Mouse (Mus musculus): Measurements from ENCODE around the gene Unc5c. TPM values are rescaled to one million over a fixed set of nuclear protein-coding genes. Genes with fewer than 3 reads are reported as not detected.

Gene Unc5c
- polyA plus RNA-seq, 1 experiment from 2014 or later = 26.6 TPM

GRCm38 (mm10) chr3:141498348-141499056, 33.5 kb downstream of the Unc5c start:
- H3K9me3 ChIP-seq (ENCODE audit: control insufficient read depth, low read length) = no peaks in the 10 kb centered on the region
- no peak overlapping the region for H3K27ac ChIP-seq (ENCODE audit: low read depth, low read length)
- H3K4me1 ChIP-seq (ENCODE audit: control insufficient read depth, insufficient read depth, low read depth, low read length) = no peaks in the 10 kb centered on the region
- ATAC-seq = no peak
- H3K36me3 ChIP-seq (ENCODE audit: control insufficient read depth, insufficient read depth, low read length) = no peaks in the 10 kb centered on the region
- H3K4me3 ChIP-seq (ENCODE audit: low read length) = no peak overlapping the region
- no peaks in the 10 kb centered on the region for H3K27me3 ChIP-seq (replicated peaks; ENCODE audit: control insufficient read depth, insufficient read depth, low read length)
- H3K4me2 ChIP-seq (ENCODE audit: low read length) = no peak overlapping the region
- H3K9ac ChIP-seq (ENCODE audit: low read depth, low read length) = no peak overlapping the region
- WGBS = 67% methylated on average over 4 of the region's 4 CpGs

- H3K4me2 ChIP-seq (ENCODE audit: low read length) = no peak overlapping the region
- no peak overlapping the region for H3K27ac ChIP-seq (ENCODE audit: low read depth, low read length)
- H3K4me1 ChIP-seq (ENCODE audit: control insufficient read depth, insufficient read depth, low read depth, low read length) = no peaks in the 10 kb centered on the region
- H3K36me3 ChIP-seq (ENCODE audit: control insufficient read depth, insufficient read depth, low read length) = no peaks in the 10 kb centered on the region
- no peaks in the 10 kb centered on the region for H3K27me3 ChIP-seq (replicated peaks; ENCODE audit: control insufficient read depth, insufficient read depth, low read length)
- no peak overlapping the region for H3K4me3 ChIP-seq (ENCODE audit: low read length)
- 49% methylated on average over 4 of the region's 4 CpGs for WGBS
- no peak for ATAC-seq
- no peaks in the 10 kb centered on the region for H3K9me3 ChIP-seq (ENCODE audit: control insufficient read depth, low read length)
- H3K9ac ChIP-seq (ENCODE audit: low read depth, low read length) = no peak overlapping the region
Measured at GRCm38 (mm10) chr3:141501845-141502505, 37.0 kb downstream of the Unc5c start.

- 86% methylated on average over 3 of the region's 3 CpGs for WGBS
- Histone ChIP-seq H3K4me3 (ENCODE audit: low read length) (no peak overlapping the region), H3K36me3 (ENCODE audit: control insufficient read depth, insufficient read depth, low read length) (no peaks in the 10 kb centered on the region), H3K9ac (ENCODE audit: low read depth, low read length) (no peak overlapping the region), H3K27me3 (replicated peaks; ENCODE audit: control insufficient read depth, insufficient read depth, low read length) (no peaks in the 10 kb centered on the region), H3K4me1 (ENCODE audit: control insufficient read depth, insufficient read depth, low read depth, low read length) (no peaks in the 10 kb centered on the region), H3K4me2 (ENCODE audit: low read length) (no peak overlapping the region), H3K27ac (ENCODE audit: low read depth, low read length) (no peak overlapping the region), H3K9me3 (ENCODE audit: control insufficient read depth, low read length) (no peaks in the 10 kb centered on the region)
- ATAC-seq = no peak
Measured at GRCm38 (mm10) chr3:141503331-141503730, 38.3 kb downstream of the Unc5c start.

- 56% methylated on average over 1 of the region's 1 CpGs for WGBS
- no peak overlapping the region for H3K9ac ChIP-seq (ENCODE audit: low read depth, low read length)
- H3K4me1 ChIP-seq (ENCODE audit: control insufficient read depth, insufficient read depth, low read depth, low read length) = no peaks in the 10 kb centered on the region
- H3K4me3 ChIP-seq (ENCODE audit: low read length) = no peak overlapping the region
- H3K9me3 ChIP-seq (ENCODE audit: control insufficient read depth, low read length) = no peaks in the 10 kb centered on the region
- no peaks in the 10 kb centered on the region for H3K27me3 ChIP-seq (replicated peaks; ENCODE audit: control insufficient read depth, insufficient read depth, low read length)
- H3K4me2 ChIP-seq (ENCODE audit: low read length) = no peak overlapping the region
- no peak overlapping the region for H3K27ac ChIP-seq (ENCODE audit: low read depth, low read length)
- ATAC-seq = no peak
- H3K36me3 ChIP-seq (ENCODE audit: control insufficient read depth, insufficient read depth, low read length) = no peaks in the 10 kb centered on the region
Measured at GRCm38 (mm10) chr3:141509772-141510171, 44.8 kb downstream of the Unc5c start.

- no peak overlapping the region for H3K4me2 ChIP-seq (ENCODE audit: low read length)
- no peaks in the 10 kb centered on the region for H3K27me3 ChIP-seq (replicated peaks; ENCODE audit: control insufficient read depth, insufficient read depth, low read length)
- no peak overlapping the region for H3K27ac ChIP-seq (ENCODE audit: low read depth, low read length)
- 74% methylated on average over 5 of the region's 5 CpGs for WGBS
- no peaks in the 10 kb centered on the region for H3K36me3 ChIP-seq (ENCODE audit: control insufficient read depth, insufficient read depth, low read length)
- no peak for ATAC-seq
- no peak overlapping the region for H3K4me3 ChIP-seq (ENCODE audit: low read length)
- no peaks in the 10 kb centered on the region for H3K4me1 ChIP-seq (ENCODE audit: control insufficient read depth, insufficient read depth, low read depth, low read length)
- no peaks in the 10 kb centered on the region for H3K9me3 ChIP-seq (ENCODE audit: control insufficient read depth, low read length)
- H3K9ac ChIP-seq (ENCODE audit: low read depth, low read length) = no peak overlapping the region
Measured at GRCm38 (mm10) chr3:141511253-141512038, 46.4 kb downstream of the Unc5c start.

GRCm38 (mm10) chr3:141528751-141529150, 63.7 kb downstream of the Unc5c start:
- no peak for ATAC-seq
- Histone ChIP-seq H3K4me1 (ENCODE audit: control insufficient read depth, insufficient read depth, low read depth, low read length) (no peaks in the 10 kb centered on the region), H3K4me2 (ENCODE audit: low read length) (no peak overlapping the region), H3K27me3 (replicated peaks; ENCODE audit: control insufficient read depth, insufficient read depth, low read length) (no peaks in the 10 kb centered on the region), H3K9ac (ENCODE audit: low read depth, low read length) (no peak overlapping the region), H3K9me3 (ENCODE audit: control insufficient read depth, low read length) (no peaks in the 10 kb centered on the region), H3K27ac (ENCODE audit: low read depth, low read length) (no peak overlapping the region), H3K4me3 (ENCODE audit: low read length) (no peak overlapping the region), H3K36me3 (ENCODE audit: control insufficient read depth, insufficient read depth, low read length) (no peaks in the 10 kb centered on the region)

- no peak for ATAC-seq
- Histone ChIP-seq H3K9ac (ENCODE audit: low read depth, low read length) (no peak overlapping the region), H3K9me3 (ENCODE audit: control insufficient read depth, low read length) (no peaks in the 10 kb centered on the region), H3K4me1 (ENCODE audit: control insufficient read depth, insufficient read depth, low read depth, low read length) (no peaks in the 10 kb centered on the region), H3K4me2 (ENCODE audit: low read length) (no peak overlapping the region), H3K4me3 (ENCODE audit: low read length) (no peak overlapping the region), H3K36me3 (ENCODE audit: control insufficient read depth, insufficient read depth, low read length) (no peaks in the 10 kb centered on the region), H3K27me3 (replicated peaks; ENCODE audit: control insufficient read depth, insufficient read depth, low read length) (no peaks in the 10 kb centered on the region), H3K27ac (ENCODE audit: low read depth, low read length) (no peak overlapping the region)
Measured at GRCm38 (mm10) chr3:141529599-141529998, 64.6 kb downstream of the Unc5c start.

- H3K4me2 ChIP-seq (ENCODE audit: low read length) = no peak overlapping the region
- H3K9ac ChIP-seq (ENCODE audit: low read depth, low read length) = no peak overlapping the region
- H3K36me3 ChIP-seq (ENCODE audit: control insufficient read depth, insufficient read depth, low read length) = no peaks in the 10 kb centered on the region
- WGBS = 62% methylated on average over 5 of the region's 5 CpGs
- H3K9me3 ChIP-seq (ENCODE audit: control insufficient read depth, low read length) = no peaks in the 10 kb centered on the region
- no peak overlapping the region for H3K4me3 ChIP-seq (ENCODE audit: low read length)
- no peak for ATAC-seq
- H3K4me1 ChIP-seq (ENCODE audit: control insufficient read depth, insufficient read depth, low read depth, low read length) = no peaks in the 10 kb centered on the region
- H3K27me3 ChIP-seq (replicated peaks; ENCODE audit: control insufficient read depth, insufficient read depth, low read length) = no peaks in the 10 kb centered on the region
- H3K27ac ChIP-seq (ENCODE audit: low read depth, low read length) = no peak overlapping the region
Measured at GRCm38 (mm10) chr3:141533861-141534260, 68.8 kb downstream of the Unc5c start.

GRCm38 (mm10) chr3:141536857-141537256, 71.8 kb downstream of the Unc5c start:
- no peak overlapping the region for H3K9ac ChIP-seq (ENCODE audit: low read depth, low read length)
- ATAC-seq = no peak
- H3K9me3 ChIP-seq (ENCODE audit: control insufficient read depth, low read length) = no peaks in the 10 kb centered on the region
- no peak overlapping the region for H3K4me2 ChIP-seq (ENCODE audit: low read length)
- H3K27me3 ChIP-seq (replicated peaks; ENCODE audit: control insufficient read depth, insufficient read depth, low read length) = no peaks in the 10 kb centered on the region
- no peaks in the 10 kb centered on the region for H3K36me3 ChIP-seq (ENCODE audit: control insufficient read depth, insufficient read depth, low read length)
- no peak overlapping the region for H3K4me3 ChIP-seq (ENCODE audit: low read length)
- 72% methylated on average over 5 of the region's 5 CpGs for WGBS
- no peak overlapping the region for H3K27ac ChIP-seq (ENCODE audit: low read depth, low read length)
- H3K4me1 ChIP-seq (ENCODE audit: control insufficient read depth, insufficient read depth, low read depth, low read length) = no peaks in the 10 kb centered on the region

All from hindbrain, embryonic 16.5 days (tissue).